Mouse (Mus musculus): ENCODE data around the gene Ap5b1. TPM values are rescaled to one million over a fixed set of nuclear protein-coding genes. Genes with fewer than 3 reads are reported as not detected.

Gene Ap5b1
- polyA plus RNA-seq, 1 experiment, result 23.7 TPM

DNA sequence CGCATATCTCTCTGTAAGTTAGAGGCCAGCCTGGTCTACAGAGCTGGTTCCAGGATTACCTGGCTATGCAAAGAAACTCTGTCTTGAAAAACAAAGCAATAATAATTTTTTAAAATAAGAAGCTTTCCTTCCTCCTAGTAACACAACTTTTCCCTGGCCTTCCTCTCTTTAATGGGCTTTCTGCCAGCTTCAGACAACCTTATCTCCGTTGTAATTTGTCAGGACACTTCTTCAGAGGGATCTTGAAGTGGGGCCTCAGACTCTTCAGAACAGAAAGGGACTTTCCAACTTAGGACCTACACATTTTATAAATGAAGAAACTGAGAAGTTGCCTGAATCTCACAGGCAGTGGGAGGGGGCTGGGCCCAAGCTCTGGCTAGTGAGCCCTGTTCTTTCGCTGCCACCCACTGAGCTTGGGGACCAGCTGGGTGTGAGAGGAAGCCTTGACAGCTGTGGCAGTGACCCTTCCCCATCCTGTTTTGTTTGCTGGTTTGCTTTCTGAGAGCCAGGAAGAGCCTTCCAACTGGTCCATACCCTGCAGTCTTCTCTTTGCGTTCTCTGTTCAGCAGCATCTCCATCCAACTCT lies 20.3 kb upstream of the Ap5b1 start:
- Histone ChIP-seq H3K36me3 (replicated peaks; ENCODE audit: low read length) (peaks cover 19% of the 10 kb centered on the region), H3K9me3 (no peaks in the 10 kb centered on the region), H3K4me1 (peaks cover 7% of the 10 kb centered on the region), H3K27me3 (replicated peaks) (peaks cover 53% of the 10 kb centered on the region), H3K4me3 (replicated peaks) (no peak overlapping the region)
- TF ChIP-seq GATA1 (IDR thresholded peaks at IDR 0.05; ENCODE audit: borderline replicate concordance, low read length), result no peak
- TF ChIP-seq FLI1 (IDR thresholded peaks at IDR 0.05; ENCODE audit: low read length), result no peak

- H3K4me3 ChIP-seq (replicated peaks), result no peak overlapping the region
- peaks cover 19% of the 10 kb centered on the region for H3K36me3 ChIP-seq (replicated peaks; ENCODE audit: low read length)
- no peak for TF ChIP-seq GATA1 (IDR thresholded peaks at IDR 0.05; ENCODE audit: borderline replicate concordance, low read length)
- no peak for TF ChIP-seq FLI1 (IDR thresholded peaks at IDR 0.05; ENCODE audit: low read length)
- H3K4me1 ChIP-seq, result peaks cover 29% of the 10 kb centered on the region; the same call in 1 of the 2 replicates
- H3K27me3 ChIP-seq (replicated peaks), result peaks cover 80% of the 10 kb centered on the region
- no peaks in the 10 kb centered on the region for H3K9me3 ChIP-seq
Observed at GRCm38 (mm10) chr19:5553802-5554201, 14.0 kb upstream of the Ap5b1 start.

DNA sequence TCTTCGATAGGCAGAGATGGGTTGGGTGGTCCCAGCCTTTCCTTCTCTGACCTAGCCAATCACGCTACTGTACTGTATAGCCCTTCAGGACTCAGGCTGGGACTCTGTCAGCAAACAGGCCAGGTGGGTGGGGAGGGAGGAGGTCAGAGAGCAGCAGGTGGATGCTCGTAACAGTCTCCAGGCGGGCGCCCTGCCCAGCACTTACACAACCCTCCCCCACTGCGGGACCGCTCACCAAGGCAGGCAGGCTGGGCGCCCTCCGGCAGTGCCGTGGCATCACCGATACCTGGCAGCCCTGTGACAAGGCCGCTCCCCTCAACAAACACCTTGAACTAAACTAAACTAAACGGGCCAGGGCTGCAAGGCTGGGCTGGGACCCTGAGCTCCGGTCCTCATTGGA lies 13.6 kb upstream of the Ap5b1 start:
- Histone ChIP-seq H3K27me3 (replicated peaks) (peaks cover 81% of the 10 kb centered on the region), H3K36me3 (replicated peaks; ENCODE audit: low read length) (peaks cover 19% of the 10 kb centered on the region), H3K9me3 (no peaks in the 10 kb centered on the region), H3K4me3 (replicated peaks) (no peak overlapping the region), H3K4me1 (peaks cover 29% of the 10 kb centered on the region; the same call in 1 of the 2 replicates)
- TF ChIP-seq GATA1 (IDR thresholded peaks at IDR 0.05; ENCODE audit: borderline replicate concordance, low read length), result no peak
- no peak for TF ChIP-seq FLI1 (IDR thresholded peaks at IDR 0.05; ENCODE audit: low read length)

- Histone ChIP-seq H3K36me3 (replicated peaks; ENCODE audit: low read length) (no peaks in the 10 kb centered on the region), H3K9me3 (no peaks in the 10 kb centered on the region), H3K27me3 (replicated peaks) (peaks cover 95% of the 10 kb centered on the region), H3K4me3 (replicated peaks) (no peak overlapping the region), H3K4me1 (peaks cover 50% of the 10 kb centered on the region)
- TF ChIP-seq FLI1 (IDR thresholded peaks at IDR 0.05; ENCODE audit: low read length) (no peak), GATA1 (IDR thresholded peaks at IDR 0.05; ENCODE audit: borderline replicate concordance, low read length) (no peak)
Observed at GRCm38 (mm10) chr19:5558169-5558568, 9.7 kb upstream of the Ap5b1 start.

DNA sequence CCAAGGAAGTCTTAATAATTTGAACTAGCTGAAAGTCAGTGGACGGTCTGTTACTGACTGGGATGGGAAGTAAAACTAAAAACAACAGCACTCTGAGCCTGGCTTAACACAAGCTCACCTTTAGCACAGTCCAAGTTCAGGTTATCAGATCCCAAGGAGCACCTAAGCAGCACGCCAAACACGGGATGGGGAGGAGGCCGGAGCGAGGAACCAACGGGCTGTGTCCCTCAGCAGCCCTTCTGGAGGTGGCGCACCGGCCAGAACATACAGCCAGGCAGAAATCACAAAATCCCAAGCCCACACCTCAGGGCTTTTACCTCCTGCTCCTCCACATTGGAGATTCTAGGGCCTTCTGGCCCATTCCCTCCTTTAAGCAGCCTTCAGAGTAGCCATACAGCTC lies 9.1 kb upstream of the Ap5b1 start:
- H3K4me1 ChIP-seq, result peaks cover 50% of the 10 kb centered on the region
- TF ChIP-seq GATA1 (IDR thresholded peaks at IDR 0.05; ENCODE audit: borderline replicate concordance, low read length) (no peak), FLI1 (IDR thresholded peaks at IDR 0.05; ENCODE audit: low read length) (no peak)
- no peak overlapping the region for H3K4me3 ChIP-seq (replicated peaks)
- H3K9me3 ChIP-seq, result no peaks in the 10 kb centered on the region
- peaks cover 95% of the 10 kb centered on the region for H3K27me3 ChIP-seq (replicated peaks)
- H3K36me3 ChIP-seq (replicated peaks; ENCODE audit: low read length), result no peaks in the 10 kb centered on the region

DNA sequence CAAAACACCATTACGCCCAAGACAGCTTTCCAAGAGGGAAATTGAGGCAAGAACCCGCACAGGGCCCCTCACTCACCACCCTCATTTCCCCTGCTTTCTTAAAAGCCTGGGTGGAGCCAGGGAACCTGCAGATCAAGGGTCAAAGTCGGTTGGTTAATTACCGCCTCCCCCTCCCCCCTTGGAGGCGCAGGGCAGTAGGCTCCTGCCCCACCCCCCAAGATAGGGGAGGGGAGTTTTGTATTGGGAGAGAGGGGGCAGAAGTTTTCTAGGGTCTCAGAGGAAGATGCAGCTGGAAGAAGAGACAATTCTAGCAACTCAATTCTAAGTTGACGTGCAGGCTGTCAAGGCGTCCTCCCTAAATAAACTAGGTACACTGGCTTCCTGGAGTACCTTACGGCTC lies 8.6 kb upstream of the Ap5b1 start:
- Histone ChIP-seq H3K27me3 (replicated peaks) (peaks cover 95% of the 10 kb centered on the region), H3K4me1 (peaks cover 52% of the 10 kb centered on the region), H3K36me3 (replicated peaks; ENCODE audit: low read length) (no peaks in the 10 kb centered on the region), H3K9me3 (no peaks in the 10 kb centered on the region), H3K4me3 (replicated peaks) (no peak overlapping the region)
- no peak for TF ChIP-seq FLI1 (IDR thresholded peaks at IDR 0.05; ENCODE audit: low read length)
- no peak for TF ChIP-seq GATA1 (IDR thresholded peaks at IDR 0.05; ENCODE audit: borderline replicate concordance, low read length)

GRCm38 (mm10) chr19:5559631-5560456 lies 8.0 kb upstream of the Ap5b1 start:
- Histone ChIP-seq H3K36me3 (replicated peaks; ENCODE audit: low read length) (no peaks in the 10 kb centered on the region), H3K9me3 (no peaks in the 10 kb centered on the region), H3K27me3 (replicated peaks) (peaks cover 99% of the 10 kb centered on the region), H3K4me1 (peaks cover 56% of the 10 kb centered on the region), H3K4me3 (replicated peaks) (peak overlapping the region; percentile 86)
- TF ChIP-seq FLI1 (IDR thresholded peaks at IDR 0.05; ENCODE audit: low read length) (no peak), GATA1 (IDR thresholded peaks at IDR 0.05; ENCODE audit: borderline replicate concordance, low read length) (no peak)

DNA sequence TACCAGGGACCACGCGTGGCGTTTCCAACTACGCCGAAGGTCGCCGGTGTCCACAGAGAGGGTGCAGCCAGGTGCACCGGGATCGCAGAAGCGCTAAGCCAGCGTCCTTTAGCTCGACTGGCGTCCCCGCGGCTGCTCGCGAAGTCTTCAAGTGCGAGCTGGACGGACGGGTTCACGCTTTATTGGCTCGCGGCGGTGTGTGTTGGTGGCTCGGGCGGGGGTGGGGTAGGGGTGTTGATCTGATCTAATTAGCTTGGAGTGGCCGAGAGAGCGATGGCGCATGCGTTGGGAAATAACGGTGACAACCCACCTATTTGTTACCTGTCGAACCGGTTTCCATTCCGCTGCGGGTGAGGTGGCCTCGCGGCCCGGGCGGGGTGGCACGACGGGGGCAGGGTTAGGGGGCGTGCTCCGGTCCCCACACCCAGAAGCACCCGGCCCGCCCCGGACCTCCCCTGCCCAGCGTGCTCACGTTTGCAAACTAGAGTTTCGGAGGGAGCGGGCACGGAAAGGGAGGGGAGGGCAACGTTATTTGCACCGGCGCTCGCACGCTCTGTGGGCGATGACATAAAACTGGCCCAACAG lies 7.3 kb upstream of the Ap5b1 start, which contains the start of gene Ovol1:
TSS of gene Ovol1 (minus strand) at position 190 of the 585 bp plus-strand sequence.
- TF ChIP-seq FLI1 (IDR thresholded peaks at IDR 0.05; ENCODE audit: low read length) (no peak), GATA1 (IDR thresholded peaks at IDR 0.05; ENCODE audit: borderline replicate concordance, low read length) (no peak)
- peak within 1 kb of the TSS; percentile 86 for H3K4me3 ChIP-seq (replicated peaks)

GRCm38 (mm10) chr19:5561252-5561790 lies 6.5 kb upstream of the Ap5b1 start:
- Histone ChIP-seq H3K4me1 (peaks cover 51% of the 10 kb centered on the region), H3K4me3 (replicated peaks) (no peak overlapping the region), H3K9me3 (0 out of 2 replicates have a peak, but pooled peaks cover 3% of the 10 kb centered on the region), H3K27me3 (replicated peaks) (peaks cover 100% of the 10 kb centered on the region), H3K36me3 (replicated peaks; ENCODE audit: low read length) (no peaks in the 10 kb centered on the region)
- no peak for TF ChIP-seq GATA1 (IDR thresholded peaks at IDR 0.05; ENCODE audit: borderline replicate concordance, low read length)
- no peak for TF ChIP-seq FLI1 (IDR thresholded peaks at IDR 0.05; ENCODE audit: low read length)

More for the DNA sequence above, 7.3 kb upstream of the Ap5b1 start, which contains the start of gene Ovol1:
- H3K9me3 ChIP-seq, result 0 out of 2 replicates have a peak, but pooled peaks cover 3% of the 10 kb centered on the region
- peaks cover 100% of the 10 kb centered on the region for H3K27me3 ChIP-seq (replicated peaks)
- no peaks in the 10 kb centered on the region for H3K36me3 ChIP-seq (replicated peaks; ENCODE audit: low read length)
- H3K4me1 ChIP-seq, result peaks cover 54% of the 10 kb centered on the region
